Mouse (Mus musculus): ENCODE results near the gene Arhgap22. TPM values are rescaled to one million over a fixed set of nuclear protein-coding genes. Genes with fewer than 3 reads are reported as not detected.
A peak's percentile ranks its signal among the peaks of the same experiment; 100 is the strongest.

Arhgap22 gene
- total and polyA plus RNA-seq, 3 experiments: 0.17 to 0.39 (median 0.29) TPM

DNA sequence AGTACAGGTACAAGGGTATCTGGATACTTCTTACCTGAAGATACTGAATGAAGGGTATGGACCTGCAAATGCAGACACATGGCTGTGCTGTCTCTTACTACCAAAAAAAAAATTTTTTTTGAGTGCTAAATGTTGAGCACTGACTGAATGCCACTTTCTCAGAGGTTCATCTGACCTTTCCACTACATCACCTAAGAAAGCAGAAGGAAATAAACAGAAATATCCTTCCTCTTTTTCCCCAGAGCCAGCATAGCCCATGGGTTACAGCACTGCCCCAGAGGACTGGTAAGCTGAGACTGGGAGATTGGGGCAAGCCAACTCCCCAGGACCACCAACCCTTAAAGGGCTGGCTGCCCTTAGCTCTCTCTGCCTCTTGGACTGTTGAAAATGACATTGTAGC is 20.1 kb upstream of the Arhgap22 start (continued):
- TF ChIP-seq IRF4 (IDR thresholded peaks at IDR 0.05; ENCODE audit: low read depth, low read length) (no peak), TBP (conservative IDR thresholded peaks at IDR 0.05; ENCODE audit: low read depth, low read length) (0 out of 2 replicates have a peak, but pooled peaks have one; percentile 21), MAFK (IDR thresholded peaks at IDR 0.05; ENCODE audit: insufficient replicate concordance, low read length) (no peak)

DNA sequence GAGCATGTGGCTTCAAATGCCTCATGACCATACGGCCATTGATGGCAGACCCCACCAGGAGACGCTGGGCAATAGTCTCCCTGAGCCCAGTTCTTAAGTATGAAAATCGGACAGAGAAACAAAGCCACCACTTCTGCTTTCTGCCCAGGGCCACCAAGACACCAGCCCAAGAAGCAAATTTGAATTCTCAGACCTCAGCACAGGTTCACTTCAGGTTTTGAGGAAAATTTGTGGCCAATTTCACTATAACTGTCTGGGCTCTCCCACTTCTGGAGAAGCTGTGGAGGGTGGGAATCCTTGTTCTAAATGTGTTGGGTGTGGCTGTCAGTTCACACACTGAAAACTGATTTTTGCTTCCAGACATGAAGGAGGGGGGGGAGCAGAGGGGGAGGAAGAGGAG is 19.6 kb upstream of the Arhgap22 start:
- dilution Hi-C loops (cut with MboI; ENCODE audit: extremely low pct_ligation_motif_present, extremely low pct_unique_long_range_greater_than_20kb, low sequenced_read_pairs) (no loop called here), in situ Hi-C loops (cut with MboI; ENCODE audit: low pct_ligation_motif_present, low pct_unique_long_range_greater_than_20kb, low sequenced_read_pairs) (loop anchor here (10.0 kb wide), 1 partner anchor 49 kb away; no protein-coding TSS in a partner anchor)
- H3K9ac ChIP-seq (ENCODE audit: insufficient read depth, low read depth): 0 out of 2 replicates have a peak overlapping the region, but pooled peaks have one; percentile 28
- no peaks in the 10 kb centered on the region for H3K79me2 ChIP-seq (replicated peaks; ENCODE audit: control insufficient read depth, extremely low read depth, insufficient read depth, poor library complexity, severe bottlenecking)
- peak overlapping the region; percentile 51 for H3K4me2 ChIP-seq (ENCODE audit: insufficient read depth, low read depth, poor library complexity, severe bottlenecking)
- no peaks in the 10 kb centered on the region for H3K27me3 ChIP-seq (replicated peaks)
- DNase-seq (ENCODE audit: extremely low read depth): no peak
- peaks cover 8% of the 10 kb centered on the region for H3K9me3 ChIP-seq (replicated peaks; ENCODE audit: low read length)
- H3K27ac ChIP-seq (ENCODE audit: insufficient read depth, low read depth): peak overlapping the region; percentile 95
- H3K4me3 ChIP-seq (replicated peaks in 1 of 3; ENCODE audit: low read depth in 2 of 3, low read length in 2 of 3, poor library complexity in 1 of 3): no peak overlapping the region
- H3K4me1 ChIP-seq (ENCODE audit: control insufficient read depth in 1 of 2, insufficient read depth in 2 of 2): peaks cover 15 to 56% of the 10 kb centered on the region in 2 experiments
- H3K36me3 ChIP-seq (replicated peaks in 1 of 2; ENCODE audit: control insufficient read depth in 1 of 2, insufficient read depth in 1 of 2, low read length in 1 of 2): no peaks in the 10 kb centered on the region
- TF ChIP-seq USF2 (conservative IDR thresholded peaks at IDR 0.05; ENCODE audit: low read depth, low read length) (no peak), MYC (IDR thresholded peaks at IDR 0.05; ENCODE audit: low read depth, low read length) (0 out of 2 replicates have a peak, but pooled peaks have one; percentile 35), BHLHE40 (IDR thresholded peaks at IDR 0.05; ENCODE audit: low read depth, low read length) (peak; percentile 57), JUN (IDR thresholded peaks at IDR 0.05; ENCODE audit: insufficient read depth, low read depth, low read length) (no peak), USF1 (IDR thresholded peaks at IDR 0.05; ENCODE audit: low read depth, low read length) (no peak), ETS1 (conservative IDR thresholded peaks at IDR 0.05; ENCODE audit: low read depth, low read length) (peak; percentile 57), MAZ (IDR thresholded peaks at IDR 0.05; ENCODE audit: low read depth, low read length) (peak; percentile 58; the same call in 1 of the 2 replicates), JUND (conservative IDR thresholded peaks at IDR 0.05; ENCODE audit: low read depth, low read length) (no peak), E2F4 (IDR thresholded peaks at IDR 0.05; ENCODE audit: insufficient replicate concordance, low read depth, low read length) (no peak), RCOR1 (conservative IDR thresholded peaks at IDR 0.05; ENCODE audit: low read depth, low read length) (0 out of 2 replicates have a peak, but pooled peaks have one; percentile 22), RAD21 (IDR thresholded peaks at IDR 0.05; ENCODE audit: low read depth, low read length) (no peak; the same call in 1 of the 2 replicates), POLR2A (IDR thresholded peaks at IDR 0.05; ENCODE audit: low read depth, low read length) (peak; percentile 43; the same call in 1 of the 2 replicates), SMC3 (IDR thresholded peaks at IDR 0.05; ENCODE audit: low read depth, low read length) (no peak), NRF1 (IDR thresholded peaks at IDR 0.05; ENCODE audit: low read depth, low read length) (no peak), EP300 (IDR thresholded peaks at IDR 0.05; ENCODE audit: low read length) (no peak; the same call in 1 of the 2 replicates), GABPA (IDR thresholded peaks at IDR 0.05; ENCODE audit: insufficient replicate concordance, low read depth, low read length) (no peak), TBP (conservative IDR thresholded peaks at IDR 0.05; ENCODE audit: low read depth, low read length) (no peak), ZMIZ1 (IDR thresholded peaks at IDR 0.05; ENCODE audit: low read depth, low read length) (no peak), ZKSCAN1 (IDR thresholded peaks at IDR 0.05; ENCODE audit: borderline replicate concordance, low read depth, low read length) (no peak), TCF12 (IDR thresholded peaks at IDR 0.05; ENCODE audit: low read depth, low read length) (no peak), MXI1 (IDR thresholded peaks at IDR 0.05; ENCODE audit: low read depth, low read length) (peak; percentile 71), CHD1 (IDR thresholded peaks at IDR 0.05; ENCODE audit: low read depth, low read length) (0 out of 2 replicates have a peak, but pooled peaks have one; percentile 62), HCFC1 (IDR thresholded peaks at IDR 0.05; ENCODE audit: low read depth, low read length) (no peak), KAT2A (IDR thresholded peaks at IDR 0.05; ENCODE audit: insufficient replicate concordance, low read length) (no peak), CHD2 (IDR thresholded peaks at IDR 0.05; ENCODE audit: low read length) (peak; percentile 68), MAX (IDR thresholded peaks at IDR 0.05; ENCODE audit: low read length) (no peak), PAX5 (IDR thresholded peaks at IDR 0.05; ENCODE audit: low read length) (no peak), ELF1 (IDR thresholded peaks at IDR 0.05; ENCODE audit: low read depth, low read length) (no peak), IRF4 (IDR thresholded peaks at IDR 0.05; ENCODE audit: low read depth, low read length) (peak; percentile 52; the same call in 1 of the 2 replicates), ZNF384 (IDR thresholded peaks at IDR 0.05; ENCODE audit: low read depth, low read length) (no peak), POLR2AphosphoS2 (IDR thresholded peaks at IDR 0.05; ENCODE audit: low read depth, low read length) (no peak), UBTF (IDR thresholded peaks at IDR 0.05; ENCODE audit: low read depth, low read length) (no peak), MEF2A (IDR thresholded peaks at IDR 0.05; ENCODE audit: borderline replicate concordance, low read depth, low read length) (peak; percentile 12; the same call in 1 of the 2 replicates), CTCF (conservative IDR thresholded peaks at IDR 0.05 in 1 of 2, IDR thresholded peaks at IDR 0.05 in 1 of 2; ENCODE audit: low read depth in 2 of 2, low read length in 2 of 2) (no peak), SIN3A (IDR thresholded peaks at IDR 0.05; ENCODE audit: low read length) (no peak), MAFK (IDR thresholded peaks at IDR 0.05; ENCODE audit: insufficient replicate concordance, low read length) (no peak), NELFE (IDR thresholded peaks at IDR 0.05; ENCODE audit: low read depth, low read length) (no peak)

Data from CH12.LX (cell line).